Mouse (Mus musculus) limb, embryonic 12.5 days (tissue): ENCODE measurements around the gene Soat2. TPM values are rescaled to one million over a fixed set of nuclear protein-coding genes. Genes with fewer than 3 reads are reported as not detected.
A peak's percentile ranks its signal among the peaks of the same experiment; 100 is the strongest.
"Not testable (repeated sequence)": the region's sequence is repeated elsewhere in the genome, so short reads cannot be mapped to it uniquely, and the experiment has no call there.

Experiments used
- ATAC-seq: fragments of 200-750 bp; cut with Nextera tagmentation; 2 replicates; pipeline ENCODE4 v1.8.0; 2017; ENCODE audit warnings: low read depth, moderate TSS enrichment; ENCODE audit not compliant: insufficient number of reproducible peaks, insufficient read depth, low FRiP score, low TSS enrichment
- H3K27ac ChIP-seq: fragments of 300-500 bp; sonication (generic); 2 replicates; pipeline ENCODE4 v1.5.1; 2016; ENCODE audit warnings: mild to moderate bottlenecking, moderate library complexity
- H3K27me3 ChIP-seq: fragments of 300-500 bp; sonication (generic); 2 replicates; pipeline ENCODE4 v1.6.1; 2016; ENCODE audit warnings: mild to moderate bottlenecking, moderate library complexity
- H3K36me3 ChIP-seq: fragments of 300-500 bp; sonication (generic); 2 replicates; pipeline ENCODE4 v1.6.1; 2016; ENCODE audit warnings: mild to moderate bottlenecking, moderate library complexity
- H3K4me1 ChIP-seq: fragments of 300-500 bp; sonication (generic); replicated peaks from 2 replicates; pipeline ENCODE4 v1.6.1; 2016
- H3K4me2 ChIP-seq: fragments of 300-500 bp; sonication (generic); 2 replicates; pipeline ENCODE4 v1.6.1; 2016; ENCODE audit warnings: mild to moderate bottlenecking, moderate library complexity
- H3K4me3 ChIP-seq: fragments of 300-500 bp; sonication (generic); replicated peaks from 2 replicates; pipeline ENCODE4 v1.5.1; 2016; ENCODE audit warnings: mild to moderate bottlenecking
- H3K9ac ChIP-seq: fragments of 300-500 bp; sonication (generic); replicated peaks from 2 replicates; pipeline ENCODE4 v1.6.1; 2016; ENCODE audit warnings: mild to moderate bottlenecking, moderate library complexity
- H3K9me3 ChIP-seq: fragments of 300-500 bp; sonication (generic); 2 replicates; pipeline ENCODE4 v1.6.1; 2016; ENCODE audit warnings: mild to moderate bottlenecking, moderate library complexity
- WGBS: fragments of 180-500 bp; shearing (Covaris S2); methylation state at CpG from one replicate; pipeline ENCODE4 v1.1.7; 2016; 5-methylcytosine and 5-hydroxymethylcytosine counted together
- polyA plus RNA-seq: library from polyadenylated mRNA; unstranded; fragments of >200 nt; fragmentation: Nextera tagmentation; extraction: Ambion mirVana; gene quantifications from 2 replicates; pipeline ENCODE4 v1.2.1, GENCODE M21; 2016

Gene Soat2
- polyA plus RNA-seq, 1 experiment from 2014 or later = not detected

DNA sequence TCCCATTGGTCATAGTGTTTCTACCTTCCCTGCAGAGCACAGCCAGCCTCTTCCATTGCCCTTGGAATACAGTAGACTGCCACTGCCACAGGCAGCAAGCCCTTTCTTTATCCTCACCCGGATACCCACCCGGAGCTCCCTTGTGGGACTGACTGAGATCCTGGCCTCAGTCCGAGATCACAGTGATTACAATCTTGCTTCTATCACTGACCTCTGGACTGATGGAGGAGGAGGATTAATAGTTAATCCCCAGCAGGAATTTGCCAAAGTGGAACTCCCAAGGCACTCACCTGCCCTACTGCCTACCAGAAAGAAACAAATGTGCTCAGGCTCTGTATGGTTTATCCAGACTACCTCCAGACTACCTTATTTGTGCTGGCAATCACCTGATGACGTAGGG lies 765 bp upstream of the Soat2 start:
- Histone ChIP-seq H3K36me3 (no peaks in the 10 kb centered on the region), H3K9me3 (no peaks in the 10 kb centered on the region), H3K4me3 (no peak overlapping the region), H3K4me1 (peaks cover 4% of the 10 kb centered on the region), H3K27ac (no peak overlapping the region), H3K27me3 (peaks cover 20% of the 10 kb centered on the region), H3K4me2 (no peak overlapping the region), H3K9ac (no peak overlapping the region)
- 72% methylated on average over 4 of the region's 4 CpGs for whole genome bisulfite sequencing
- no peak for ATAC-seq

GRCm38 (mm10) chr15:102152646-102153045 lies 2.3 kb downstream of the Soat2 start:
- Histone ChIP-seq H3K27ac (no peak overlapping the region), H3K4me3 (no peak overlapping the region), H3K36me3 (no peaks in the 10 kb centered on the region), H3K4me1 (no peaks in the 10 kb centered on the region), H3K4me2 (no peak overlapping the region), H3K9ac (no peak overlapping the region), H3K27me3 (peaks cover 3% of the 10 kb centered on the region; the same call in 1 of the 2 replicates), H3K9me3 (no peaks in the 10 kb centered on the region)
- no peak for ATAC-seq
- 33% methylated on average over 4 of the region's 4 CpGs for WGBS

DNA sequence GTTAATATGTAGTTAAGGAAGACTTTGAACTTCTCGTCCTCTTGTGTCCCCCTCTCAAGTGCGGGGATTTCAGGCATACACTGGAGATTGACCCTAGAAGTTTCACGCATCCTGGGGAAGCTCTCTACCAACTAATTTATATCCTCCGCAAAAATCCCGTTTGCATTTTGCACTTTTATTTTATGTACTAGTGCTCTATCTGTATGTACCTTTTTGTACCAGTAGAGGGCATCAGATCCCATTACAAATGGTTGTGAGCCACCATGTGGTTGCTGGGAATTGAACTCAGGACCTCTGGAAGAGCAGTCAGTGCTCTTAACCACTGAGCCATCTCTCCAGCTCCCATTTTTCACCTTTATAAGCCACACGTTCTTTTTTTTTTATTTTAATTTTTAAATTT lies 4.7 kb downstream of the Soat2 start:
- not testable (repeated sequence) for H3K4me1 ChIP-seq, H3K9ac ChIP-seq, H3K27me3 ChIP-seq, ATAC-seq, H3K4me3 ChIP-seq, H3K4me2 ChIP-seq, H3K27ac ChIP-seq, H3K9me3 ChIP-seq, H3K36me3 ChIP-seq
- WGBS = 91% methylated on average over 6 of the region's 6 CpGs

DNA sequence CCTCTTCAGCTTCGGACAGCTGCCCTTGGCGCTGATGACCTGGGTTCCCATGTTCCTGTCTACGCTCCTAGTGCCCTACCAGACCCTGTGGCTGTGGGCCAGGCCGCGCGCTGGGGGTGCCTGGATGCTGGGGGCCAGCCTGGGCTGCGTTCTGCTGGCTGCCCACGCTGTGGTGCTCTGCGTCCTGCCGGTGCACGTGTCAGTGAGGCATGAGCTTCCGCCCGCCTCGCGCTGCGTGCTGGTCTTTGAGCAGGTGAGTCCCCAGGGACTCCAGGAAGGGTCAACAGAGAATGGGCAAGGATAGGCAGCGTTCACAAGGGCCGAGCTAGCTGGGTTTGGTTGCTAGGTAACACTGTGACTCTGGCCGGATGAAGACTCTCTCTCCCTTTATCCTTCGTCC lies 6.5 kb downstream of the Soat2 start:
- H3K27me3 ChIP-seq = no peaks in the 10 kb centered on the region
- H3K9me3 ChIP-seq = no peaks in the 10 kb centered on the region
- no peak overlapping the region for H3K4me3 ChIP-seq
- WGBS = 51% methylated on average over 20 of the region's 20 CpGs
- 0 out of 2 replicates have a peak overlapping the region, but pooled peaks have one; percentile 31 for H3K9ac ChIP-seq
- no peak overlapping the region for H3K4me2 ChIP-seq
- H3K4me1 ChIP-seq = no peaks in the 10 kb centered on the region
- H3K27ac ChIP-seq = no peak overlapping the region
- no peak for ATAC-seq
- no peaks in the 10 kb centered on the region for H3K36me3 ChIP-seq

GRCm38 (mm10) chr15:102160415-102161060 lies 10.2 kb downstream of the Soat2 start:
- no peak for ATAC-seq
- WGBS = 52% methylated on average over 27 of the region's 27 CpGs
- H3K4me3 ChIP-seq = no peak overlapping the region
- no peaks in the 10 kb centered on the region for H3K36me3 ChIP-seq
- H3K27me3 ChIP-seq = no peaks in the 10 kb centered on the region
- H3K27ac ChIP-seq = no peak overlapping the region
- peaks cover 2% of the 10 kb centered on the region; the same call in 1 of the 2 replicates for H3K4me1 ChIP-seq
- H3K4me2 ChIP-seq = no peak overlapping the region
- no peaks in the 10 kb centered on the region for H3K9me3 ChIP-seq
- H3K9ac ChIP-seq = no peak overlapping the region

DNA sequence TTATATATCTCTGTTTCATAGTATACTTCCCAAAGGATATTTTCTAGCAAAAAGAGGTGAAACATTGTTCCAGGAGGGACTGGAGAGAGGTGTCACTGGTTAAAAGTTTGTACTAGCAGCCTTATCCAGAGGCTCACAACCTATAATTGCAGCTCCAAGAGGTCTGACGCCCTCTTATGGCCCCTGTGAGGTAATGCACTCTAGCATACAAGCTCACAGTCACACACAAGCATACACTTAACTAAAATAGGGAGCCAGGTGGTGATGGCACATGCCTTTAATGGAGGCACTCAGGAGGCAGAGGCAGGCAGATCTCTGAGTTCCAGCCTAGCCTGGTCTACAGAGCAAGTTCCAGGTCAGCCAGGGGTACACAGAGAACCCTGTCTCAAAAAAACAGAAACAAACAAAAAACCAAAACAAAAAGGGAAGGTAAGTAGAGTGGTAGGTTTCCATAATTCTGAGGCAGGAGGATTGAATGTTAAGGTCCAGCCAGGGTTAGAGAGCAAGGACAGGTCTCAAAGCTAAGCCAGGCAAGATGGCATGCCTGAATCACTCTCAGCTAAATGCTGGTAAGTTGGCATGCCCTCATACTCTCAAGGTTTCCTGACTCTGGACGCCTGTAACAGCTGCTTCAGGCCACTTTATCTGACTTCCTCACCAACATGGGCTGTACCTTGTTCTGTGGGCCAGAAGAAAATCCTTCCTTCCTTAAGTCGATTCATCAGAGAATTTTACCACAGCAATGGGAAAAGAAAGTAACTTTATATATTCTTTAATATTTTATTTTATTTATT lies 13.8 kb downstream of the Soat2 start:
- Histone ChIP-seq H3K4me3 (no peak overlapping the region), H3K27me3 (no peaks in the 10 kb centered on the region), H3K4me2 (no peak overlapping the region), H3K27ac (no peak overlapping the region), H3K9me3 (no peaks in the 10 kb centered on the region), H3K4me1 (peaks cover 23% of the 10 kb centered on the region), H3K9ac (no peak overlapping the region), H3K36me3 (no peaks in the 10 kb centered on the region)
- ATAC-seq = no peak
- WGBS = 64% methylated on average over 3 of the region's 3 CpGs

- Histone ChIP-seq H3K9ac (no peak overlapping the region), H3K27me3 (no peaks in the 10 kb centered on the region), H3K4me3 (no peak overlapping the region), H3K4me2 (no peak overlapping the region), H3K27ac (0 out of 2 replicates have a peak overlapping the region, but pooled peaks have one; percentile 41), H3K4me1 (peaks cover 23% of the 10 kb centered on the region), H3K36me3 (no peaks in the 10 kb centered on the region; the same call in 1 of the 2 replicates), H3K9me3 (no peaks in the 10 kb centered on the region)
- WGBS = 46% methylated on average over 6 of the region's 6 CpGs
- no peak for ATAC-seq
These were observed 15.3 kb downstream of the Soat2 start for GRCm38 (mm10) chr15:102165468-102166100.

DNA sequence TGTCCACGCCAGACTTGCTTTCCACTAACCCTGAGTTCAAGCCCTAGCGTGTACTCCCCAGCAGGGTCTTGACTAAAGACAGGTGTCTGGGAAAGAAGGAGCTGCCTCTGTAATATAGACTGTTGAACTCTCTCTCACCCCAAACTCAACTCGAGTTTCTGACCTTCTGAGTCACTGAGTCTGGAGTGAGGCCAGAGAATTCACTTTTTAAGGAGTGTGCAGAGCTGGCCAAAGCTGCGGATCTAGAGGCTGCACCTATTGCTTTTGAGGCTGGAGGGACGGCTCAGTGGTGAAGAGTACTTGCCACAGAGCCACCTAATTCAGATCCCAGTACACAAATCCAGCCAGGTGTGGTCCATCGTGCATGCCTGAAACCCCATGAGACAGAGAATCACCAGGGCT lies 17.3 kb downstream of the Soat2 start:
- no peak overlapping the region for H3K9ac ChIP-seq
- no peaks in the 10 kb centered on the region for H3K9me3 ChIP-seq
- peak; percentile 69 for ATAC-seq
- no peaks in the 10 kb centered on the region; the same call in 1 of the 2 replicates for H3K36me3 ChIP-seq
- 0 out of 2 replicates have a peak overlapping the region, but pooled peaks have one; percentile 6 for H3K4me2 ChIP-seq
- H3K27ac ChIP-seq = peak overlapping the region; percentile 50
- H3K4me3 ChIP-seq = no peak overlapping the region
- WGBS = 28% methylated on average over 6 of the region's 6 CpGs
- H3K27me3 ChIP-seq = no peaks in the 10 kb centered on the region
- peaks cover 23% of the 10 kb centered on the region for H3K4me1 ChIP-seq

DNA sequence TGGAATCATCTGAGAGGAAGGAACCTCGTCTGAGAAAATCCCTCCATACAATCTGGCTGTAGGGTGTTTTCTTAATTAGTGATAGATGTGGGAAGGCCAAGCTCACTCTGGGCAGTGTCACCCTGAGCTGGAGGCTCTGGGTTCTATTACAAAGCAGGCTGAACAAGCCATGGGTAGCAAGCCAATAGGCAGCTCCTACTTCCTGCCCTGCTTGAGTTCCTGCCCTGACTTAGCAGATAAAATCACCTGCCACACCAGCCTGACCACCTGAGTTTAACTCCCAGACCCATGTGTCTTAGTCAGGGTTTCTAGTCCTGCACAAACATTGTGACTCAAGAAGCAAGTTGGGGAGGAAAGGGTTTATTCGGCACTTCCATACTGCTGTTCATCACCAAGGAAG lies 18.7 kb downstream of the Soat2 start:
- H3K9me3 ChIP-seq = no peaks in the 10 kb centered on the region
- no peaks in the 10 kb centered on the region for H3K27me3 ChIP-seq
- H3K27ac ChIP-seq = no peak overlapping the region
- ATAC-seq = no peak
- H3K4me3 ChIP-seq = no peak overlapping the region
- H3K4me2 ChIP-seq = no peak overlapping the region
- no peaks in the 10 kb centered on the region; the same call in 1 of the 2 replicates for H3K36me3 ChIP-seq
- peaks cover 23% of the 10 kb centered on the region for H3K4me1 ChIP-seq
- no peak overlapping the region for H3K9ac ChIP-seq
- whole genome bisulfite sequencing = 49% methylated on average over 2 of the region's 2 CpGs

GRCm38 (mm10) chr15:102173581-102173980 lies 23.3 kb downstream of the Soat2 start:
- 85% methylated on average over 3 of the region's 3 CpGs for WGBS

GRCm38 (mm10) chr15:102175736-102176319 lies 25.5 kb downstream of the Soat2 start:
- Histone ChIP-seq H3K36me3 (peaks cover 40% of the 10 kb centered on the region; the same call in 1 of the 2 replicates), H3K27me3 (no peaks in the 10 kb centered on the region), H3K4me2 (no peak overlapping the region), H3K4me3 (no peak overlapping the region), H3K9me3 (peaks cover 5% of the 10 kb centered on the region; the same call in 1 of the 2 replicates), H3K4me1 (no peaks in the 10 kb centered on the region), H3K27ac (0 out of 2 replicates have a peak overlapping the region, but pooled peaks have one; percentile 12), H3K9ac (no peak overlapping the region)
- WGBS = 81% methylated on average over 16 of the region's 16 CpGs
- ATAC-seq = no peak

More at GRCm38 (mm10) chr15:102173581-102173980, 23.3 kb downstream of the Soat2 start:
- ATAC-seq = no peak
- peaks cover 5% of the 10 kb centered on the region; the same call in 1 of the 2 replicates for H3K9me3 ChIP-seq
- H3K9ac ChIP-seq = no peak overlapping the region
- 0 out of 2 replicates have a peak, but pooled peaks cover under 1% of the 10 kb centered on the region for H3K4me1 ChIP-seq
- no peaks in the 10 kb centered on the region for H3K27me3 ChIP-seq
- H3K27ac ChIP-seq = no peak overlapping the region
- no peak overlapping the region for H3K4me3 ChIP-seq
- H3K4me2 ChIP-seq = no peak overlapping the region
- H3K36me3 ChIP-seq = peaks cover 27% of the 10 kb centered on the region; the same call in 1 of the 2 replicates
